Mouse (Mus musculus) CH12.LX (cell line): ENCODE measurements around the gene Cnn3. TPM values are rescaled to one million over a fixed set of nuclear protein-coding genes. Genes with fewer than 3 reads are reported as not detected.

ENCODE experiments used
- DNase-seq: peaks from one replicate; pipeline ENCODE4 v3.0.0-alpha.2; 2013; ENCODE audit errors: extremely low read depth
- H3K27ac ChIP-seq: 2 replicates; pipeline ENCODE4 v1.5.1; 2012; ENCODE audit warnings: low read depth, mild to moderate bottlenecking, control low read depth, moderate library complexity; ENCODE audit not compliant: insufficient read depth
- H3K27me3 ChIP-seq: replicated peaks from 2 replicates; pipeline ENCODE3; 2012; ENCODE audit warnings: inconsistent platforms
- H3K36me3 ChIP-seq, 2 experiments: replicated peaks in 1 of 2; 2 replicates each; pipeline versions ENCODE3 to v1.6.1; 2012; ENCODE audit warnings: inconsistent platforms in 1 of 2, low read length in 1 of 2, mild to moderate bottlenecking in 1 of 2, mixed read lengths in 1 of 2, moderate library complexity in 1 of 2; ENCODE audit not compliant: control insufficient read depth in 1 of 2, insufficient read depth in 1 of 2
- H3K4me1 ChIP-seq, 2 experiments: 2 replicates each; pipeline ENCODE4 v1.6.1; 2012; ENCODE audit warnings: inconsistent platforms in 1 of 2, moderate library complexity in 1 of 2; ENCODE audit not compliant: insufficient read depth in 2 of 2, control insufficient read depth in 1 of 2
- H3K4me2 ChIP-seq: 2 replicates; pipeline ENCODE4 v1.6.1; 2012; ENCODE audit warnings: low read depth, mild to moderate bottlenecking, control low read depth; ENCODE audit not compliant: poor library complexity, insufficient read depth, severe bottlenecking
- H3K4me3 ChIP-seq, 3 experiments: fragments of 150-350 bp in 1 of 3; sonication (generic) in 1 of 3; replicated peaks in 1 of 3; 2 replicates each; pipeline versions ENCODE3 to v1.5.1; 2011 to 2012; ENCODE audit warnings: low read depth in 2 of 3, low read length in 2 of 3, mild to moderate bottlenecking in 2 of 3, moderate library complexity in 2 of 3, control low read depth in 1 of 3, improper control_type of control experiment in 1 of 3, inconsistent platforms in 1 of 3, mixed read lengths in 1 of 3; ENCODE audit not compliant: poor library complexity in 1 of 3
- H3K79me2 ChIP-seq: replicated peaks from 2 replicates; pipeline ENCODE4 v1.6.1; 2012; ENCODE audit warnings: mild to moderate bottlenecking, moderate library complexity; ENCODE audit not compliant: control insufficient read depth, poor library complexity, insufficient read depth, severe bottlenecking; ENCODE audit errors: extremely low read depth
- H3K9ac ChIP-seq: 2 replicates; pipeline ENCODE4 v1.6.1; 2012; ENCODE audit warnings: low read depth, mild to moderate bottlenecking, control low read depth, moderate library complexity; ENCODE audit not compliant: insufficient read depth
- H3K9me3 ChIP-seq: replicated peaks from 2 replicates; pipeline ENCODE3; 2012; ENCODE audit warnings: low read length, inconsistent platforms, mixed read lengths
- BHLHE40 ChIP-seq: IDR thresholded peaks from 2 replicates; pipeline ENCODE4 v1.6.1; 2011; ENCODE audit warnings: mild to moderate bottlenecking, low read depth, low read length, improper control_type of control experiment
- CHD1 ChIP-seq: IDR thresholded peaks from 2 replicates; pipeline ENCODE4 v1.6.1; 2012; ENCODE audit warnings: low read depth, low read length, improper control_type of control experiment, inconsistent platforms
- CTCF ChIP-seq, 2 experiments: IDR thresholded peaks in 1 of 2; conservative IDR thresholded peaks in 1 of 2; 2 replicates each; pipeline ENCODE4 v1.5.1; 2011 to 2012; ENCODE audit warnings: low read depth in 2 of 2, low read length in 2 of 2, improper control_type of control experiment in 1 of 2, inconsistent platforms in 1 of 2, mild to moderate bottlenecking in 1 of 2, moderate library complexity in 1 of 2
- ELF1 ChIP-seq: IDR thresholded peaks from 2 replicates; pipeline ENCODE4 v1.6.1; 2014; ENCODE audit warnings: low read depth, mild to moderate bottlenecking, inconsistent platforms, low read length, improper control_type of control experiment
- EP300 ChIP-seq: IDR thresholded peaks from 2 replicates; pipeline ENCODE4 v1.6.1; 2011; ENCODE audit warnings: low read length, improper control_type of control experiment
- ETS1 ChIP-seq: conservative IDR thresholded peaks from 2 replicates; pipeline ENCODE4 v1.6.1; 2012; ENCODE audit warnings: low read depth, mild to moderate bottlenecking, inconsistent platforms, low read length, improper control_type of control experiment, moderate library complexity
- GABPA ChIP-seq: IDR thresholded peaks from 2 replicates; pipeline ENCODE4 v1.6.1; 2012; ENCODE audit warnings: low read depth, low read length, improper control_type of control experiment, inconsistent platforms; ENCODE audit not compliant: insufficient replicate concordance
- HCFC1 ChIP-seq: IDR thresholded peaks from 2 replicates; pipeline ENCODE4 v1.6.1; 2012; ENCODE audit warnings: low read depth, mild to moderate bottlenecking, inconsistent platforms, low read length, improper control_type of control experiment
- JUN ChIP-seq: IDR thresholded peaks from 2 replicates; pipeline ENCODE4 v1.6.1; 2011; ENCODE audit warnings: low read depth, mild to moderate bottlenecking, low read length, improper control_type of control experiment, moderate library complexity; ENCODE audit not compliant: insufficient read depth
- MAFK ChIP-seq: IDR thresholded peaks from 2 replicates; pipeline ENCODE4 v1.6.1; 2011; ENCODE audit warnings: low read length, improper control_type of control experiment; ENCODE audit not compliant: insufficient replicate concordance
- MEF2A ChIP-seq: IDR thresholded peaks from 2 replicates; pipeline ENCODE4 v1.6.1; 2014; ENCODE audit warnings: low read depth, mild to moderate bottlenecking, inconsistent platforms, low read length, improper control_type of control experiment, borderline replicate concordance
- MXI1 ChIP-seq: IDR thresholded peaks from 2 replicates; pipeline ENCODE4 v1.6.1; 2011; ENCODE audit warnings: mild to moderate bottlenecking, low read depth, low read length, improper control_type of control experiment
- MYC ChIP-seq: IDR thresholded peaks from 2 replicates; pipeline ENCODE4 v1.6.1; 2011; ENCODE audit warnings: low read depth, mild to moderate bottlenecking, improper control_type of control experiment, low read length
- NELFE ChIP-seq: IDR thresholded peaks from 2 replicates; pipeline ENCODE4 v1.6.1; 2011; ENCODE audit warnings: low read depth, low read length, improper control_type of control experiment
- PAX5 ChIP-seq: IDR thresholded peaks from 2 replicates; pipeline ENCODE4 v1.6.1; 2012; ENCODE audit warnings: low read length, inconsistent platforms, mixed read lengths
- POLR2A ChIP-seq: IDR thresholded peaks from 2 replicates; pipeline ENCODE4 v1.6.1; 2011; ENCODE audit warnings: low read depth, mild to moderate bottlenecking, improper control_type of control experiment, low read length
- POLR2AphosphoS2 ChIP-seq: IDR thresholded peaks from 2 replicates; pipeline ENCODE4 v1.6.1; 2011; ENCODE audit warnings: low read depth, low read length, improper control_type of control experiment
- RAD21 ChIP-seq: IDR thresholded peaks from 2 replicates; pipeline ENCODE4 v1.6.1; 2011; ENCODE audit warnings: low read depth, mild to moderate bottlenecking, low read length, improper control_type of control experiment, moderate library complexity
- RCOR1 ChIP-seq: conservative IDR thresholded peaks from 2 replicates; pipeline ENCODE4 v1.6.1; 2012; ENCODE audit warnings: low read depth, mild to moderate bottlenecking, inconsistent platforms, low read length, improper control_type of control experiment
- SIN3A ChIP-seq: IDR thresholded peaks from 2 replicates; pipeline ENCODE4 v1.6.1; 2012; ENCODE audit warnings: low read length, improper control_type of control experiment, inconsistent platforms
- TCF12 ChIP-seq: IDR thresholded peaks from 2 replicates; pipeline ENCODE4 v1.6.1; 2014; ENCODE audit warnings: low read depth, mild to moderate bottlenecking, inconsistent platforms, low read length, improper control_type of control experiment
- UBTF ChIP-seq: IDR thresholded peaks from 2 replicates; pipeline ENCODE4 v1.6.1; 2012; ENCODE audit warnings: low read depth, mild to moderate bottlenecking, inconsistent platforms, low read length, improper control_type of control experiment, moderate library complexity
- USF2 ChIP-seq: conservative IDR thresholded peaks from 2 replicates; pipeline ENCODE4 v1.6.1; 2011; ENCODE audit warnings: low read depth, low read length, improper control_type of control experiment
- ZKSCAN1 ChIP-seq: IDR thresholded peaks from 2 replicates; pipeline ENCODE4 v1.6.1; 2012; ENCODE audit warnings: low read depth, inconsistent platforms, low read length, improper control_type of control experiment, borderline replicate concordance
- ZMIZ1 ChIP-seq: IDR thresholded peaks from 2 replicates; pipeline ENCODE4 v1.6.1; 2012; ENCODE audit warnings: low read depth, mild to moderate bottlenecking, inconsistent platforms, low read length, improper control_type of control experiment
- ZNF384 ChIP-seq: IDR thresholded peaks from 2 replicates; pipeline ENCODE4 v1.6.1; 2012; ENCODE audit warnings: low read depth, low read length, improper control_type of control experiment, inconsistent platforms
- dilution Hi-C: fragments of 300-500 bp; cut with MboI; formaldehyde crosslinking; loops from 2 replicates; pipeline ENCODE4 v1.14.3; 2020; ENCODE audit warnings: low sequenced_read_pairs; ENCODE audit not compliant: extremely low pct_unique_long_range_greater_than_20kb, extremely low pct_ligation_motif_present
- in situ Hi-C: fragments of 300-500 bp; cut with MboI; formaldehyde crosslinking; loops from 3 replicates; pipeline ENCODE4 v1.14.3; 2019; ENCODE audit warnings: low sequenced_read_pairs, low pct_ligation_motif_present, low pct_unique_long_range_greater_than_20kb, mixed read lengths
- polyA plus RNA-seq: library from polyadenylated mRNA; unstranded; fragments of >175 nt; gene quantifications from 2 replicates; pipeline ENCODE4 v1.2.1, GENCODE M21; 2012; ENCODE audit warnings: low read depth; ENCODE audit not compliant: insufficient read length
- total RNA-seq, 2 experiments: library from RNA; depleted of rRNA; stranded (reverse); fragments of 300-350 nt in 1 of 2; fragments of >200 nt in 1 of 2; gene quantifications; 2 replicates each; pipeline ENCODE4 v1.2.3; 2012 to 2014

Cnn3 gene
- total and polyA plus RNA-seq, 3 experiments: 12.5 to 58.5 (median 46.4) TPM

- Histone ChIP-seq H3K27ac (no peak overlapping the region), H3K27me3 (no peaks in the 10 kb centered on the region), H3K4me2 (no peak overlapping the region), H3K79me2 (no peaks in the 10 kb centered on the region), H3K9me3 (no peaks in the 10 kb centered on the region), H3K9ac (no peak overlapping the region), H3K4me3 (no peak overlapping the region), H3K4me1 (peaks cover 0 to 39% of the 10 kb centered on the region in 2 experiments; a peak in 2 of 4 replicates), H3K36me3 (peaks cover 0 to 23% of the 10 kb centered on the region in 2 experiments)
- no peak for TF ChIP-seq UBTF
- TF ChIP-seq MYC: no peak
- no peak for TF ChIP-seq ZKSCAN1
- no peak for TF ChIP-seq MXI1
- no peak for TF ChIP-seq RAD21
- TF ChIP-seq MAFK: no peak
- no peak for TF ChIP-seq EP300
- TF ChIP-seq POLR2A: no peak
- no peak for TF ChIP-seq BHLHE40
- TF ChIP-seq PAX5: no peak
- no peak for TF ChIP-seq SIN3A
- TF ChIP-seq USF2: no peak
- no peak for TF ChIP-seq ZNF384
- TF ChIP-seq HCFC1: no peak
- TF ChIP-seq MEF2A: no peak
- TF ChIP-seq ZMIZ1: no peak
- TF ChIP-seq GABPA: no peak
- TF ChIP-seq NELFE: no peak
- no peak for TF ChIP-seq TCF12
- DNase-seq: no peak
- dilution Hi-C loops (no loop called here), in situ Hi-C loops (loop anchor here (5.0 kb wide), 1 partner anchor 48 kb away; no protein-coding TSS in a partner anchor)
Measured at GRCm38 (mm10) chr3:121443861-121444271, 17.6 kb downstream of the Cnn3 start.

- TF ChIP-seq CHD1 (no peak), POLR2A (no peak), TCF12 (no peak), RCOR1 (no peak), JUN (no peak), ETS1 (no peak), ZMIZ1 (no peak), ZNF384 (no peak), ELF1 (no peak), POLR2AphosphoS2 (no peak), NELFE (no peak), CTCF (conservative IDR thresholded peaks at IDR 0.05 in 1 of 2, IDR thresholded peaks at IDR 0.05 in 1 of 2; ENCODE audit: low read depth in 2 of 2, low read length in 2 of 2) (no peak), RAD21 (no peak), UBTF (no peak)
- in situ Hi-C loops: loop anchor here (5.0 kb wide), 1 partner anchor 48 kb away; no protein-coding TSS in a partner anchor
- Histone ChIP-seq H3K4me3 (no peak overlapping the region), H3K27ac (no peak overlapping the region), H3K4me2 (no peak overlapping the region), H3K79me2 (no peaks in the 10 kb centered on the region), H3K9me3 (no peaks in the 10 kb centered on the region), H3K27me3 (no peaks in the 10 kb centered on the region), H3K9ac (no peak overlapping the region), H3K36me3 (peaks cover 0 to 23% of the 10 kb centered on the region in 2 experiments), H3K4me1 (peaks cover 0 to 35% of the 10 kb centered on the region in 2 experiments; a peak in 2 of 4 replicates)
- no peak for DNase-seq
- dilution Hi-C loops: no loop called here
Measured at GRCm38 (mm10) chr3:121444414-121444813, 18.1 kb downstream of the Cnn3 start.
